Mouse (Mus musculus): ENCODE measurements around the gene Ap5b1. TPM values are rescaled to one million over a fixed set of nuclear protein-coding genes. Genes with fewer than 3 reads are reported as not detected.
A peak's percentile ranks its signal among the peaks of the same experiment; 100 is the strongest.

The Ap5b1 gene
- polyA plus RNA-seq, 1 experiment from 2014 or later = 2.5 TPM

DNA sequence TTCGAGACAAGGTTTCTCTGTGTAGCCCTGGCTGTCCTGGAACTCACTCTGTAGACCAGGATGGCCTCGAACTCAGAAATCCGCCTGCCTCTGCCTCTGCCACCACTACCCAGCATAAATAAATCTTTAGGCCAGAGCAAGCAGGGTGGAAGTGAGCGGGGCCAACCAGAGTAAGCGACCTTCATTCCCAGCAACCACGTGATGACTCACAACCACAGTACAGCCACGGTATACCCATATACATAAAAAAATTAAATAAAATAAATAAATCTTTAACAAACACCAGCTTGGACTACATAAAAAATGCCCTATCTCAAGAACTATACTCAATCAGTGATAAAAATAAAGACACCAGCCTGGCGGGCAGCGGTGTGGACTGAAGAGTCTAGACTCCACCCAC, 24.5 kb upstream of the Ap5b1 start:
- Histone ChIP-seq H3K4me3 (ENCODE audit: control insufficient read depth in 1 of 2, insufficient read depth in 1 of 2, low read depth in 1 of 2, low read length in 2 of 2) (no peak overlapping the region), H3K27me3 (ENCODE audit: control insufficient read depth, insufficient read depth, low read length) (peaks cover 3% of the 10 kb centered on the region; the same call in 1 of the 2 replicates), H3K4me1 (ENCODE audit: control insufficient read depth in 2 of 2, insufficient read depth in 2 of 2, low read length in 2 of 2) (no peaks in the 10 kb centered on the region; a peak in 1 of 4 replicates), H3K4me2 (ENCODE audit: low read length) (no peak overlapping the region), H3K36me3 (ENCODE audit: control insufficient read depth, insufficient read depth, low read length) (no peaks in the 10 kb centered on the region), H3K9me3 (ENCODE audit: control insufficient read depth, low read length) (no peaks in the 10 kb centered on the region), H3K27ac (replicated peaks in 1 of 2; ENCODE audit: control insufficient read depth in 1 of 2, insufficient read depth in 1 of 2, low read depth in 2 of 2, low read length in 2 of 2) (no peak overlapping the region), H3K9ac (ENCODE audit: low read length) (no peak overlapping the region)
- 80% methylated on average over 9 of the region's 9 CpGs for WGBS
- no peak for ATAC-seq (ENCODE audit: insufficient number of reproducible peaks, insufficient read depth, low FRiP score, low read depth)

- Histone ChIP-seq H3K27me3 (ENCODE audit: control insufficient read depth, insufficient read depth, low read length) (peaks cover 3% of the 10 kb centered on the region; the same call in 1 of the 2 replicates), H3K27ac (replicated peaks in 1 of 2; ENCODE audit: control insufficient read depth in 1 of 2, insufficient read depth in 1 of 2, low read depth in 2 of 2, low read length in 2 of 2) (no peak overlapping the region), H3K4me1 (ENCODE audit: control insufficient read depth in 2 of 2, insufficient read depth in 2 of 2, low read length in 2 of 2) (no peaks in the 10 kb centered on the region; a peak in 1 of 4 replicates), H3K36me3 (ENCODE audit: control insufficient read depth, insufficient read depth, low read length) (no peaks in the 10 kb centered on the region), H3K9ac (ENCODE audit: low read length) (no peak overlapping the region), H3K4me2 (ENCODE audit: low read length) (no peak overlapping the region), H3K4me3 (ENCODE audit: control insufficient read depth in 1 of 2, insufficient read depth in 1 of 2, low read depth in 1 of 2, low read length in 2 of 2) (no peak overlapping the region), H3K9me3 (ENCODE audit: control insufficient read depth, low read length) (no peaks in the 10 kb centered on the region)
- WGBS = 41% methylated on average over 11 of the region's 11 CpGs
- no peak for ATAC-seq (ENCODE audit: insufficient number of reproducible peaks, insufficient read depth, low FRiP score, low read depth)
Observed at GRCm38 (mm10) chr19:5544031-5544430, 23.8 kb upstream of the Ap5b1 start.

GRCm38 (mm10) chr19:5547471-5548056, 20.3 kb upstream of the Ap5b1 start:
- H3K27ac ChIP-seq (replicated peaks in 1 of 2; ENCODE audit: control insufficient read depth in 1 of 2, insufficient read depth in 1 of 2, low read depth in 2 of 2, low read length in 2 of 2) = no peak overlapping the region
- WGBS = 48% methylated on average over 4 of the region's 4 CpGs
- H3K27me3 ChIP-seq (ENCODE audit: control insufficient read depth, insufficient read depth, low read length) = 0 out of 2 replicates have a peak, but pooled peaks cover 2% of the 10 kb centered on the region
- no peak overlapping the region for H3K4me3 ChIP-seq (ENCODE audit: control insufficient read depth in 1 of 2, insufficient read depth in 1 of 2, low read depth in 1 of 2, low read length in 2 of 2)
- no peak overlapping the region for H3K4me2 ChIP-seq (ENCODE audit: low read length)
- H3K4me1 ChIP-seq (ENCODE audit: control insufficient read depth in 2 of 2, insufficient read depth in 2 of 2, low read length in 2 of 2) = no peaks in the 10 kb centered on the region; a peak in 1 of 4 replicates
- no peak for ATAC-seq (ENCODE audit: insufficient number of reproducible peaks, insufficient read depth, low FRiP score, low read depth)
- no peak overlapping the region for H3K9ac ChIP-seq (ENCODE audit: low read length)
- no peaks in the 10 kb centered on the region for H3K9me3 ChIP-seq (ENCODE audit: control insufficient read depth, low read length)
- no peaks in the 10 kb centered on the region for H3K36me3 ChIP-seq (ENCODE audit: control insufficient read depth, insufficient read depth, low read length)

DNA sequence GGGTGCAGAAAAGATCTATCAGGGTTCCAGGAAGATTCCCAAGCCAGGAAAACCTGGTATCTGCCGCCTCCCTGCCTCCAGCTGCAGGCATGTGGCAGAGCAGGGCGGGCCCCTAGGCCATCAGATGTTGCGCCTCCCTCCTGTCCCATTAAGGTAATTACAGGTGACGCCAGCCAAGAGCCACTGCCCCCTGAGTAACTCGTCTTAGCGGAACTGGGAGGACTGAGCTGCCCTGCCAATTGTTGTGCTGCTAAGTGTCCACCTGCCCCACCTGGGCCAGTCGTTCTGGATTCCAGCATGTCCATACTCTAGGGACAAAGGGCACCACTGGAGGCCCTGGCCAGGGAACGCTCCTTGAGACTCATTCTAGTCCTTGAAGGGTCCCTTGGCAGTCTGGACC, 14.0 kb upstream of the Ap5b1 start:
- Histone ChIP-seq H3K36me3 (ENCODE audit: control insufficient read depth, insufficient read depth, low read length) (no peaks in the 10 kb centered on the region), H3K27ac (replicated peaks in 1 of 2; ENCODE audit: control insufficient read depth in 1 of 2, insufficient read depth in 1 of 2, low read depth in 2 of 2, low read length in 2 of 2) (no peak overlapping the region), H3K9me3 (ENCODE audit: control insufficient read depth, low read length) (no peaks in the 10 kb centered on the region), H3K4me2 (ENCODE audit: low read length) (no peak overlapping the region), H3K27me3 (ENCODE audit: control insufficient read depth, insufficient read depth, low read length) (peaks cover 32% of the 10 kb centered on the region), H3K4me3 (ENCODE audit: control insufficient read depth in 1 of 2, insufficient read depth in 1 of 2, low read depth in 1 of 2, low read length in 2 of 2) (no peak overlapping the region), H3K4me1 (ENCODE audit: control insufficient read depth in 2 of 2, insufficient read depth in 2 of 2, low read length in 2 of 2) (no peaks in the 10 kb centered on the region), H3K9ac (ENCODE audit: low read length) (no peak overlapping the region)
- WGBS = 59% methylated on average over 8 of the region's 8 CpGs
- no peak for ATAC-seq (ENCODE audit: insufficient number of reproducible peaks, insufficient read depth, low FRiP score, low read depth)

- 82% methylated on average over 14 of the region's 14 CpGs for WGBS
- Histone ChIP-seq H3K4me3 (ENCODE audit: control insufficient read depth in 1 of 2, insufficient read depth in 1 of 2, low read depth in 1 of 2, low read length in 2 of 2) (no peak overlapping the region), H3K27ac (replicated peaks in 1 of 2; ENCODE audit: control insufficient read depth in 1 of 2, insufficient read depth in 1 of 2, low read depth in 2 of 2, low read length in 2 of 2) (no peak overlapping the region), H3K27me3 (ENCODE audit: control insufficient read depth, insufficient read depth, low read length) (peaks cover 36% of the 10 kb centered on the region), H3K9ac (ENCODE audit: low read length) (no peak overlapping the region), H3K4me2 (ENCODE audit: low read length) (no peak overlapping the region), H3K36me3 (ENCODE audit: control insufficient read depth, insufficient read depth, low read length) (no peaks in the 10 kb centered on the region), H3K9me3 (ENCODE audit: control insufficient read depth, low read length) (no peaks in the 10 kb centered on the region), H3K4me1 (ENCODE audit: control insufficient read depth in 2 of 2, insufficient read depth in 2 of 2, low read length in 2 of 2) (no peaks in the 10 kb centered on the region)
- no peak for ATAC-seq (ENCODE audit: insufficient number of reproducible peaks, insufficient read depth, low FRiP score, low read depth)
Observed at GRCm38 (mm10) chr19:5554212-5554611, 13.6 kb upstream of the Ap5b1 start.

DNA sequence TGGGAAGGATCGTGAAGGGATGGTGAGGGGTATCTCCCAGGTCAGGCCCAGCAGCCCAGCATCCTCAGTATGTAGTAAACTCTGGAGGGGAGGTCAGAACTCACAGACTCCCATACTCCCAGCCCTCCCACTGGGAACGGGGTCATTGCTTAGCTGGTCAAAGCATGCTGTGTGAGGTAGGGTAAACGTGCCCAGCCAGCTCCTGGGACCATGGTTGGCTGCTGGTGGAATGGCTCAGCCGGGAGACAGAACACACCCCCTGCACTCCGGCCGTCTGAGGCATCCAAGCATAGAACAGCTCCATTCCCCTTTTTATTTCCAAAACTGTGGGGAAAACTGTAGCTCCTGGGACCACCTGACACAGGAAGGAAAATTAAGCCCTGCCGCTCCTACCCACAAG, 9.7 kb upstream of the Ap5b1 start:
- Histone ChIP-seq H3K36me3 (ENCODE audit: control insufficient read depth, insufficient read depth, low read length) (no peaks in the 10 kb centered on the region), H3K9ac (ENCODE audit: low read length) (no peak overlapping the region), H3K4me1 (ENCODE audit: control insufficient read depth in 2 of 2, insufficient read depth in 2 of 2, low read length in 2 of 2) (peaks cover 6 to 16% of the 10 kb centered on the region in 2 experiments), H3K9me3 (ENCODE audit: control insufficient read depth, low read length) (no peaks in the 10 kb centered on the region), H3K27ac (replicated peaks in 1 of 2; ENCODE audit: control insufficient read depth in 1 of 2, insufficient read depth in 1 of 2, low read depth in 2 of 2, low read length in 2 of 2) (no peak overlapping the region), H3K27me3 (ENCODE audit: control insufficient read depth, insufficient read depth, low read length) (peaks cover 71% of the 10 kb centered on the region), H3K4me3 (ENCODE audit: control insufficient read depth in 1 of 2, insufficient read depth in 1 of 2, low read depth in 1 of 2, low read length in 2 of 2) (no peak overlapping the region), H3K4me2 (ENCODE audit: low read length) (no peak overlapping the region)
- 46% methylated on average over 7 of the region's 7 CpGs for WGBS
- no peak for ATAC-seq (ENCODE audit: insufficient number of reproducible peaks, insufficient read depth, low FRiP score, low read depth)

- no peaks in the 10 kb centered on the region for H3K36me3 ChIP-seq (ENCODE audit: control insufficient read depth, insufficient read depth, low read length)
- peaks cover 6 to 16% of the 10 kb centered on the region in 2 experiments for H3K4me1 ChIP-seq (ENCODE audit: control insufficient read depth in 2 of 2, insufficient read depth in 2 of 2, low read length in 2 of 2)
- no peak overlapping the region for H3K4me3 ChIP-seq (ENCODE audit: control insufficient read depth in 1 of 2, insufficient read depth in 1 of 2, low read depth in 1 of 2, low read length in 2 of 2)
- no peak for ATAC-seq (ENCODE audit: insufficient number of reproducible peaks, insufficient read depth, low FRiP score, low read depth)
- no peak overlapping the region for H3K9ac ChIP-seq (ENCODE audit: low read length)
- no peaks in the 10 kb centered on the region for H3K9me3 ChIP-seq (ENCODE audit: control insufficient read depth, low read length)
- peaks cover 77% of the 10 kb centered on the region for H3K27me3 ChIP-seq (ENCODE audit: control insufficient read depth, insufficient read depth, low read length)
- 67% methylated on average over 8 of the region's 8 CpGs for WGBS
- H3K4me2 ChIP-seq (ENCODE audit: low read length) = no peak overlapping the region
- no peak overlapping the region for H3K27ac ChIP-seq (replicated peaks in 1 of 2; ENCODE audit: control insufficient read depth in 1 of 2, insufficient read depth in 1 of 2, low read depth in 2 of 2, low read length in 2 of 2)
Observed at GRCm38 (mm10) chr19:5558770-5559169, 9.1 kb upstream of the Ap5b1 start.

DNA sequence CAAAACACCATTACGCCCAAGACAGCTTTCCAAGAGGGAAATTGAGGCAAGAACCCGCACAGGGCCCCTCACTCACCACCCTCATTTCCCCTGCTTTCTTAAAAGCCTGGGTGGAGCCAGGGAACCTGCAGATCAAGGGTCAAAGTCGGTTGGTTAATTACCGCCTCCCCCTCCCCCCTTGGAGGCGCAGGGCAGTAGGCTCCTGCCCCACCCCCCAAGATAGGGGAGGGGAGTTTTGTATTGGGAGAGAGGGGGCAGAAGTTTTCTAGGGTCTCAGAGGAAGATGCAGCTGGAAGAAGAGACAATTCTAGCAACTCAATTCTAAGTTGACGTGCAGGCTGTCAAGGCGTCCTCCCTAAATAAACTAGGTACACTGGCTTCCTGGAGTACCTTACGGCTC, 8.6 kb upstream of the Ap5b1 start:
- H3K9ac ChIP-seq (ENCODE audit: low read length) = no peak overlapping the region
- no peaks in the 10 kb centered on the region for H3K9me3 ChIP-seq (ENCODE audit: control insufficient read depth, low read length)
- peak overlapping the region in 1 of 2 experiments; percentile 49; a peak in 1 of 4 replicates for H3K4me3 ChIP-seq (ENCODE audit: control insufficient read depth in 1 of 2, insufficient read depth in 1 of 2, low read depth in 1 of 2, low read length in 2 of 2)
- no peak for ATAC-seq (ENCODE audit: insufficient number of reproducible peaks, insufficient read depth, low FRiP score, low read depth)
- peak overlapping the region; percentile 75 for H3K4me2 ChIP-seq (ENCODE audit: low read length)
- peaks cover 6 to 16% of the 10 kb centered on the region in 2 experiments for H3K4me1 ChIP-seq (ENCODE audit: control insufficient read depth in 2 of 2, insufficient read depth in 2 of 2, low read length in 2 of 2)
- WGBS = 20% methylated on average over 8 of the region's 8 CpGs
- H3K27ac ChIP-seq (replicated peaks in 1 of 2; ENCODE audit: control insufficient read depth in 1 of 2, insufficient read depth in 1 of 2, low read depth in 2 of 2, low read length in 2 of 2) = no peak overlapping the region
- H3K27me3 ChIP-seq (ENCODE audit: control insufficient read depth, insufficient read depth, low read length) = peaks cover 81% of the 10 kb centered on the region
- no peaks in the 10 kb centered on the region for H3K36me3 ChIP-seq (ENCODE audit: control insufficient read depth, insufficient read depth, low read length)

All from heart, embryonic 14.5 days (tissue).